Mouse (Mus musculus) kidney, postnatal 0 days (tissue): ENCODE measurements at regions not wholly inside any gene's neighbourhood (a gene's known extent, or its start where the extent isn't known, plus 50 kb on each side); places are given as distances from the start of the nearest gene placed in this dataset.

Experiments
- ATAC-seq: fragments of 200-750 bp; cut with Nextera tagmentation; replicated peaks from 2 replicates; pipeline ENCODE4 v1.8.0; 2017; ENCODE audit warnings: low read depth, moderate number of reproducible peaks, moderate TSS enrichment, moderate library complexity; ENCODE audit not compliant: low FRiP score
- DNase-seq: peaks from one replicate; pipeline ENCODE4 v3.0.0-alpha.2; 2016; ENCODE audit warnings: low spot score
- H3K27ac ChIP-seq: fragments of 300-500 bp; sonication (generic); 2 replicates; pipeline ENCODE4 v1.5.1; 2014; ENCODE audit warnings: mild to moderate bottlenecking
- H3K27me3 ChIP-seq: fragments of 300-500 bp; sonication (generic); 2 replicates; pipeline ENCODE4 v1.6.1; 2014; ENCODE audit warnings: low read length, mixed read lengths; ENCODE audit not compliant: insufficient read depth
- H3K36me3 ChIP-seq: fragments of 300-500 bp; sonication (generic); 2 replicates; pipeline ENCODE4 v1.6.1; 2014; ENCODE audit warnings: low read length, mixed read lengths; ENCODE audit not compliant: insufficient read depth
- H3K4me1 ChIP-seq: fragments of 300-500 bp; sonication (generic); replicated peaks from 2 replicates; pipeline ENCODE4 v1.6.1; 2014; ENCODE audit warnings: antibody characterized with exemption, low read length, mixed read lengths; ENCODE audit not compliant: insufficient read depth
- H3K4me2 ChIP-seq: fragments of 300-500 bp; sonication (generic); 2 replicates; pipeline ENCODE4 v1.6.1; 2014; ENCODE audit warnings: mild to moderate bottlenecking, low read length, moderate library complexity, mixed read lengths
- H3K4me3 ChIP-seq: fragments of 300-500 bp; sonication (generic); replicated peaks from 2 replicates; pipeline ENCODE4 v1.5.1; 2014; ENCODE audit warnings: low read depth, low read length
- H3K9ac ChIP-seq: fragments of 300-500 bp; sonication (generic); 2 replicates; pipeline ENCODE4 v1.6.1; 2014; ENCODE audit warnings: low read depth, low read length
- H3K9me3 ChIP-seq: fragments of 300-500 bp; sonication (generic); replicated peaks from 2 replicates; pipeline ENCODE4 v1.6.1; 2016; ENCODE audit warnings: low read length, inconsistent platforms, mixed read lengths
- CTCF ChIP-seq: IDR thresholded peaks from 2 replicates; pipeline ENCODE4 v1.5.1; 2016; ENCODE audit warnings: antibody characterized with exemption, low read depth, mild to moderate bottlenecking, moderate library complexity
- WGBS: fragments of 180-500 bp; shearing (Covaris S2); extraction: QIAGEN DNeasy Blood & Tissue Kit; methylation state at CpG from one replicate; pipeline ENCODE4 v1.1.7; 2014; 5-methylcytosine and 5-hydroxymethylcytosine counted together

DNA sequence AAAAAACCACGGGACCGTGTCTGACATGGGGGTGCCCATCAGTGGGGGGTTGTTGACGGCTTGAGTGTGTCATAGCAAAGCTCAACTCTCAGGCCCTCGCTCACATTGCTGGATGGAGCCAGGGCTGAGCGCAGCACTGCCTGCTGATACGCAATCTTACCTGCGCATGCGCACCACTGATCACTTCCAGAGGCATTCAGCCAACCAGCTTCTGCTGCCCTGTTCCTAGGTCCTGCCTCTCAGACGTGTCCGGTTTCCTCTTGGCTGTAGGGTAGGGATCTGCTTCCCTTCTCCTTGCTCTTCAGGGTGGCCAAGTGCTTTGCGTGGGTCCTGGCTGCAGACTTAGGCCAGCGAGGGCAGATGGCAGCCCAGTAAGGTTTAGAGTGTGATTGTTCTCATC, 81.3 kb upstream of the Pitx1 start:
- ATAC-seq (no peak), DNase-seq (no peak)
- Histone ChIP-seq H3K9ac (no peak overlapping the region), H3K4me1 (0 out of 2 replicates have a peak, but pooled peaks cover 5% of the 10 kb centered on the region), H3K36me3 (no peaks in the 10 kb centered on the region), H3K4me2 (no peak overlapping the region), H3K27me3 (no peaks in the 10 kb centered on the region), H3K4me3 (no peak overlapping the region), H3K9me3 (no peaks in the 10 kb centered on the region), H3K27ac (no peak overlapping the region)
- WGBS = 91% methylated on average over 12 of the region's 12 CpGs
- no peak for TF ChIP-seq CTCF

DNA sequence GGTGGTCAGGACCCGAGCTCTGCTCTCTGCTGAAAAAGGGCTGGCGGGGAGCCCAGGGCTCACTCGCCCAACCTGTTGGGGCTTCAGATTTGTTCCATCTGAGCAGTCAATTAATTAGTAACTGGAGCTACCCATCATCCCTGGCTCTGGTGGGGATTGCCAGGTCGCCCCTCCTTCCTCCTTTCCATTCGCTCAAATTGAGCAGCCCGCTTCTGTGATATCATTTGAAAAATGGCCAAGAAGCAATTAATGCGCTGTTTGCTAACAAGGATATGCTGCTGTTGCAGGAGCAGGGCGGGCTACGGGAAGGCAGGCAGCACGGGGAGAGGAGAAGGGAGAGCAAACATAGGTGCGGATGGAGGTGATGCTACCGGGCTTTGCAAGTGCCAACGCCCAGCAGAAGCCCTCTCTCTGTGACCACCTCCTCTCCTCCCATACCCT, 76.3 kb upstream of the Pitx1 start:
- Histone ChIP-seq H3K4me1 (0 out of 2 replicates have a peak, but pooled peaks cover 9% of the 10 kb centered on the region), H3K36me3 (no peaks in the 10 kb centered on the region), H3K27me3 (no peaks in the 10 kb centered on the region), H3K27ac (peak overlapping the region; percentile 57; the same call in 1 of the 2 replicates), H3K4me3 (no peak overlapping the region), H3K9me3 (no peaks in the 10 kb centered on the region), H3K4me2 (no peak overlapping the region), H3K9ac (no peak overlapping the region)
- WGBS = 58% methylated on average over 13 of the region's 13 CpGs
- DNase-seq (peak; percentile 45), ATAC-seq (peak; percentile 71)
- no peak for TF ChIP-seq CTCF

DNA sequence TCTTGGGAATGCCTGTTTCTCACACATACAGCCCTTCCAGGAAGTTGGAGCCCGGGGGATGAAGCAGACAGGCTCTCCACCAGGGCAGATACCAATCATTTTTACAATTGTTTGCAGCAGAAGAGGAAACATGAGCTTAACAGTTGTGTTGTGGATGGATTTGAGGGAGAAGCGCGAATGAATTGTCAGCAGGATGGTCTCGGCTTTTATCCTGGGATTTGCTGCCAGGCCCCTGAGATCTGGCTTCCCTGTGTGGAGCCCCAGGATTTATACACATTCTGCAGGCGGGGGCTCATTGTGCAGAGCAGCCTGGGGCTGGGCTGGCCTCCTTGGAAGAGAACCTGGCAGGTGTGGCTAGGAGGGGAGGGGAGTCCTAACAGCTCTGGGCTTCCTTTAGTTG, 73.9 kb upstream of the Pitx1 start:
- WGBS = 13% methylated on average over 5 of the region's 5 CpGs
- no peak for TF ChIP-seq CTCF
- H3K4me1 ChIP-seq = 0 out of 2 replicates have a peak, but pooled peaks cover 9% of the 10 kb centered on the region
- no peak overlapping the region for H3K9ac ChIP-seq
- H3K4me2 ChIP-seq = no peak overlapping the region
- peak overlapping the region; percentile 68 for H3K27ac ChIP-seq
- H3K36me3 ChIP-seq = no peaks in the 10 kb centered on the region
- no peaks in the 10 kb centered on the region for H3K27me3 ChIP-seq
- no peaks in the 10 kb centered on the region for H3K9me3 ChIP-seq
- H3K4me3 ChIP-seq = no peak overlapping the region
- DNase-seq (peak; percentile 50), ATAC-seq (no peak)

DNA sequence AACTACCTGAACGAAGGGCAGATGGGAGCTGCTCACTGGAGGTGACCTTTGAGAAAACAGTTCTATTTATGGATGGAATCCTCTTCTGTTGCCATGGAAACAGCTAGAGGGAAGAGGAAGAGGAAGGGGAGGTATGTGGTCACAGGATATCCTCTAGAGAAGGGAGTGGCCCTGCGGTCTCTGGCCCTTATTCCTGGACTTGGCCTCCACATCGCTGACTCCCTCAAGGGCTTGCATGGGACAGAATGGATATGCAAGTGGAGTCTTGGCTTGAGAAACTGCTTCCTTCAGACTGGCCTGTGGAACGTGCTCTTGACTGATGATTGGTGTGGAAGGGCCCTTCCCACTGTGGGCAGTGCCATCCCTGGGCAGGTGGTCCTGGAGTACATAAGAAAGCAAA, 68.9 kb upstream of the Pitx1 start:
- DNase-seq (no peak), ATAC-seq (no peak)
- TF ChIP-seq CTCF = no peak
- Histone ChIP-seq H3K9ac (no peak overlapping the region), H3K27me3 (no peaks in the 10 kb centered on the region), H3K36me3 (no peaks in the 10 kb centered on the region), H3K4me3 (no peak overlapping the region), H3K9me3 (no peaks in the 10 kb centered on the region), H3K4me1 (no peaks in the 10 kb centered on the region), H3K27ac (no peak overlapping the region), H3K4me2 (no peak overlapping the region)
- WGBS = 80% methylated on average over 4 of the region's 4 CpGs

DNA sequence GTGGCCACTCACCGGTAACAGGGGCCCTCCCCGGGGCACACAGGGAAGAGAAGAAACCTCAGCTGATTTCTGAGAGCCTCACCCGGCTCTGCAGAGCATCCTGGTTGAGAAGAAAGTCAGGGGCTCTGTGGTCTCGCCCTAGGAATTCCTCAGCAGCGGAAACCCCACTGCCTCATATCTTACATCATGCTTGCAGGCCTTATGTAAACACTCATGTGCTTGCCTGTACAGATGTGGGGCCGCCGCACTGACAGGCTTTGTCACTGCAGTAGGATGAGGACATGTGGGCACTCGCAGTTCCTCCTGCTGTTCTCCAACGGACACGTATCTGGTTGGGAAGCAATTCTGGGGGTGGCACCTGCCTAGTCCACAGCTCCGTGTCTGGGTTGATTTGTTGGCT, 66.3 kb upstream of the Pitx1 start:
- no peak for TF ChIP-seq CTCF

DNA sequence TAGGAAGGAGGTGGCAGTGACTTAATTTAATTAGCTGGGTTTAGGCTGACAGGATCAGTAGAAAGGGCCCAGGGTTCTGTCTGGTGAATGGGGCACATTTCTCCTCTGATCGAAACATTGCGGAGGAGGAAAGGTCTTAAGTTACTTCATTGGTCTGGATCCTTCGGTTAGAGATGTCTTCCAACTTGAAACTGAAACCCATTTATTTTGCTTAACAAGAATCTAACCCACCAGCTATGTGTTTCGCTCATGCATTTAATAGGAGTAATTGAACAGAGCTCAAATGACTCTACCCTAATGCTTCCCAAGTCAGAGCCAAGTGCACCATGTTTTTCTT, 64.2 kb upstream of the Pitx1 start:
- Histone ChIP-seq H3K36me3 (no peaks in the 10 kb centered on the region), H3K27ac (no peak overlapping the region), H3K4me3 (no peak overlapping the region), H3K27me3 (no peaks in the 10 kb centered on the region), H3K4me1 (peaks cover 5% of the 10 kb centered on the region; the same call in 1 of the 2 replicates), H3K9me3 (no peaks in the 10 kb centered on the region), H3K9ac (no peak overlapping the region), H3K4me2 (no peak overlapping the region)
- TF ChIP-seq CTCF = no peak
- DNase-seq = peak; percentile 63
- no peak for ATAC-seq
- 50% methylated on average over 4 of the region's 4 CpGs for WGBS

More for the DNA sequence above, 66.3 kb upstream of the Pitx1 start:
- H3K4me2 ChIP-seq = no peak overlapping the region
- no peak for ATAC-seq
- no peaks in the 10 kb centered on the region for H3K36me3 ChIP-seq
- no peaks in the 10 kb centered on the region for H3K9me3 ChIP-seq
- 62% methylated on average over 11 of the region's 11 CpGs for WGBS
- no peaks in the 10 kb centered on the region for H3K27me3 ChIP-seq
- no peak overlapping the region for H3K27ac ChIP-seq
- no peak overlapping the region for H3K9ac ChIP-seq
- no peak overlapping the region for H3K4me3 ChIP-seq
- H3K4me1 ChIP-seq = peaks cover 5% of the 10 kb centered on the region; the same call in 1 of the 2 replicates
- DNase-seq = no peak

DNA sequence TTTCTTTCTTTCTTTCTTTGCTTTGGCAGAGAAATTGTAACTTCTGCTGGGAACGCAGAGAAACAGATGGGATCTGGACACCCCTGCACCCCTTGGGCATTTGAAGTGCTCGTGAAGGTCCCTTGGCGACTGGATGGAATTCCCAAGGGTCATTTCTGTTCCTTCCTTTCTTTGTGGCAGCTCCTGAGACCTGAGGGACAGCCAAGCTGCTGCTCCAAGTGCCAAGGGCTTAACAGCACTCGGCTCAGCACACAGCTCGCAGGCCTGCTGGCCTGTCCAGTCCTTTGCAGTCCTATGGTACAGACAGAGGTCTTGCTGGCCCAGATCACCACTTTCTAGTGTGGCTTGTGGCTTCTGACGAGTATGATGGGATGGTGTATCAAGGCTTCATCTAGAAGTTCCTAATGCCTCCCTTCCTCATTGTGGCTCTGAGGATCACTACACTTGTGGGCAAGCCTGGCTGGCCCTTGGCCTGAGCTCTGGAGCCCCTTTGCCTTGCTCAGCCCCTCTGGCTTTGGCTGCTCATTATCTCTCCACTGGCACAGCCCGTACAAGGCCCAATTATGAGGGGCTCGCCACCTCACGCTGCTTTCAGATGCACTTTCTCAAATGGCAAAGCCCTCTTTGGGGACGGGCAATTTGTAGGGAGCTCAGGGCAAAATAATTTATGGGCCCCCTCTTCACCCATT, 63.7 kb upstream of the Pitx1 start:
- H3K36me3 ChIP-seq = no peaks in the 10 kb centered on the region
- 51% methylated on average over 10 of the region's 10 CpGs for WGBS
- H3K27ac ChIP-seq = no peak overlapping the region
- peaks cover 5% of the 10 kb centered on the region; the same call in 1 of the 2 replicates for H3K4me1 ChIP-seq
- H3K4me2 ChIP-seq = no peak overlapping the region
- no peak for ATAC-seq
- H3K27me3 ChIP-seq = no peaks in the 10 kb centered on the region
- no peak overlapping the region for H3K4me3 ChIP-seq
- no peak for DNase-seq
- H3K9ac ChIP-seq = no peak overlapping the region
- TF ChIP-seq CTCF = no peak
- no peaks in the 10 kb centered on the region for H3K9me3 ChIP-seq
